Mouse (Mus musculus) embryonic facial prominence, embryonic 15.5 days (tissue): Measurements from ENCODE around the gene Lrpprc. TPM values are rescaled to one million over a fixed set of nuclear protein-coding genes. Genes with fewer than 3 reads are reported as not detected.

Experiments
- ATAC-seq: fragments of 200-750 bp; cut with Nextera tagmentation; 2 replicates; pipeline ENCODE4 v1.8.0; 2017; ENCODE audit warnings: low read depth, moderate TSS enrichment; ENCODE audit not compliant: insufficient number of reproducible peaks, low FRiP score, low TSS enrichment
- H3K27ac ChIP-seq: fragments of 300-500 bp; sonication (generic); replicated peaks from 2 replicates; pipeline ENCODE4 v1.5.1; 2015; ENCODE audit warnings: mild to moderate bottlenecking, inconsistent platforms
- H3K27me3 ChIP-seq: fragments of 300-500 bp; sonication (generic); 2 replicates; pipeline ENCODE4 v1.6.1; 2015; ENCODE audit warnings: inconsistent platforms
- H3K36me3 ChIP-seq: fragments of 300-500 bp; sonication (generic); 2 replicates; pipeline ENCODE4 v1.6.1; 2015; ENCODE audit warnings: mild to moderate bottlenecking, inconsistent platforms
- H3K4me1 ChIP-seq: fragments of 300-500 bp; sonication (generic); 2 replicates; pipeline ENCODE4 v1.6.1; 2015; ENCODE audit warnings: inconsistent platforms
- H3K4me2 ChIP-seq: fragments of 300-500 bp; sonication (generic); replicated peaks from 2 replicates; pipeline ENCODE4 v1.6.1; 2015; ENCODE audit warnings: mild to moderate bottlenecking, inconsistent platforms
- H3K4me3 ChIP-seq: fragments of 300-500 bp; sonication (generic); replicated peaks from 2 replicates; pipeline ENCODE4 v1.5.1; 2015; ENCODE audit warnings: mild to moderate bottlenecking, inconsistent platforms
- H3K9ac ChIP-seq: fragments of 300-500 bp; sonication (generic); 2 replicates; pipeline ENCODE4 v1.6.1; 2015; ENCODE audit warnings: inconsistent platforms
- H3K9me3 ChIP-seq: fragments of 300-500 bp; sonication (generic); replicated peaks from 2 replicates; pipeline ENCODE4 v1.6.1; 2016; ENCODE audit warnings: inconsistent platforms
- WGBS: fragments of 180-500 bp; shearing (Covaris S2); methylation state at CpG from one replicate; pipeline ENCODE4 v1.1.7; 2015; 5-methylcytosine and 5-hydroxymethylcytosine counted together
- polyA plus RNA-seq: library from polyadenylated mRNA; unstranded; fragments of >200 nt; fragmentation: Nextera tagmentation; extraction: Ambion mirVana; gene quantifications from 2 replicates; pipeline ENCODE4 v1.2.1, GENCODE M21; 2015

The Lrpprc gene
- polyA plus RNA-seq, 1 experiment from 2014 or later = 33.6 TPM

GRCm38 (mm10) chr17:84665691-84666090, 124.9 kb downstream of the Lrpprc start:
- Histone ChIP-seq H3K9me3 (no peaks in the 10 kb centered on the region), H3K4me1 (0 out of 2 replicates have a peak, but pooled peaks cover 8% of the 10 kb centered on the region), H3K4me3 (no peak overlapping the region), H3K36me3 (no peaks in the 10 kb centered on the region), H3K9ac (no peak overlapping the region), H3K27ac (no peak overlapping the region), H3K27me3 (no peaks in the 10 kb centered on the region), H3K4me2 (no peak overlapping the region)
- WGBS = 36% methylated on average over 9 of the region's 9 CpGs
- ATAC-seq = no peak

DNA sequence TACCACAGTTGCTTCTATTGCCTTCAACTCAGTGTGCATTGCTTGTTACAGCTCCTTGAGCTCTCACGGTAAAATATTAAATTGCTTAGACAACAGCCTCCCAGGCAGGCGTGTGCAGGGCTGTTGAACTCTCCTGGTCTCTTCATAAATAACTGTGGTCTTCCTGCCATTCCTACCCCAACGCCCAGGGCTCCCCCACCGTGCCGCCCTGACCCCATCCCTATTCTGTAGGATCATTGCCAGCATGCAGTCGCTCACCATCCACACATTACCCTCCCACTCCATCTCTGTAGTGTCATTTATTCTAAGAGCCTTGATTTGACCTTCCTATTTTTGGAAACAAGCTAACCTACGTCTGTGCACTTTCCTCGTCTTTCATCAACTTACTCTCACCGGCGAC, 125.5 kb downstream of the Lrpprc start:
- Histone ChIP-seq H3K4me3 (no peak overlapping the region), H3K9me3 (no peaks in the 10 kb centered on the region), H3K4me1 (0 out of 2 replicates have a peak, but pooled peaks cover 8% of the 10 kb centered on the region), H3K9ac (no peak overlapping the region), H3K4me2 (no peak overlapping the region), H3K36me3 (no peaks in the 10 kb centered on the region), H3K27me3 (no peaks in the 10 kb centered on the region), H3K27ac (no peak overlapping the region)
- no peak for ATAC-seq
- 46% methylated on average over 10 of the region's 10 CpGs for WGBS

GRCm38 (mm10) chr17:84658951-84659350, 131.6 kb downstream of the Lrpprc start:
- H3K4me3 ChIP-seq = no peak overlapping the region
- H3K27me3 ChIP-seq = no peaks in the 10 kb centered on the region
- no peak overlapping the region for H3K27ac ChIP-seq
- no peak overlapping the region for H3K4me2 ChIP-seq
- H3K36me3 ChIP-seq = peaks cover 3% of the 10 kb centered on the region; the same call in 1 of the 2 replicates
- H3K4me1 ChIP-seq = peaks cover 5% of the 10 kb centered on the region; the same call in 1 of the 2 replicates
- WGBS = 78% methylated on average over 8 of the region's 8 CpGs
- ATAC-seq = no peak
- no peak overlapping the region for H3K9ac ChIP-seq
- H3K9me3 ChIP-seq = no peaks in the 10 kb centered on the region

- ATAC-seq = no peak
These were observed 132.4 kb downstream of the Lrpprc start for GRCm38 (mm10) chr17:84658195-84658594.

GRCm38 (mm10) chr17:84657782-84658181, 132.8 kb downstream of the Lrpprc start:
- Histone ChIP-seq H3K9me3 (no peaks in the 10 kb centered on the region), H3K36me3 (peaks cover 3% of the 10 kb centered on the region; the same call in 1 of the 2 replicates), H3K9ac (no peak overlapping the region), H3K27ac (no peak overlapping the region), H3K27me3 (no peaks in the 10 kb centered on the region), H3K4me2 (no peak overlapping the region), H3K4me1 (peaks cover 5% of the 10 kb centered on the region; the same call in 1 of the 2 replicates), H3K4me3 (no peak overlapping the region)
- 42% methylated on average over 7 of the region's 7 CpGs for WGBS
- ATAC-seq = no peak

More at GRCm38 (mm10) chr17:84658195-84658594, 132.4 kb downstream of the Lrpprc start:
- Histone ChIP-seq H3K4me3 (no peak overlapping the region), H3K4me2 (no peak overlapping the region), H3K27ac (no peak overlapping the region), H3K9me3 (no peaks in the 10 kb centered on the region), H3K4me1 (peaks cover 5% of the 10 kb centered on the region; the same call in 1 of the 2 replicates), H3K9ac (no peak overlapping the region), H3K36me3 (peaks cover 3% of the 10 kb centered on the region; the same call in 1 of the 2 replicates), H3K27me3 (no peaks in the 10 kb centered on the region)
- WGBS = 33% methylated on average over 5 of the region's 5 CpGs

DNA sequence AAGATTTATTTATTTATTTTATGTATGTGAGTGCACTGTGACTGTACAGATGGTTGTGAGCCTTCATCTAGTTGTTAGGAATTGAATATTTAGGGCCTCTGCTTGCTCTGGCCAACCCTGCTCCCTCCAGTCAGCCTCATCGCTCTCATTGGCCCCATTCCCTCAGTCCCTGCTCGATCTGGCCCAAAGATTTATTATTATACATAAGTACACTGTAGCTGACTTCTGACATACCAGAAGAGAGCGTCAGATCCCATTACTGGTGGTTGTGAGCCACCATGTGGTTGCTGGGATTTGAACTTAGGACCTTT, 133.2 kb downstream of the Lrpprc start:
- H3K27ac ChIP-seq = no peak overlapping the region
- WGBS = 51% methylated on average over 3 of the region's 3 CpGs

GRCm38 (mm10) chr17:84656653-84657421, 133.8 kb downstream of the Lrpprc start:
- Histone ChIP-seq H3K9me3 (no peaks in the 10 kb centered on the region), H3K4me1 (peaks cover 5% of the 10 kb centered on the region; the same call in 1 of the 2 replicates), H3K27me3 (no peaks in the 10 kb centered on the region), H3K9ac (no peak overlapping the region), H3K27ac (no peak overlapping the region), H3K4me3 (no peak overlapping the region), H3K36me3 (peaks cover 3% of the 10 kb centered on the region; the same call in 1 of the 2 replicates), H3K4me2 (no peak overlapping the region)
- ATAC-seq = no peak
- WGBS = 71% methylated on average over 18 of the region's 19 CpGs

More for the DNA sequence above, 133.2 kb downstream of the Lrpprc start:
- no peak overlapping the region for H3K4me3 ChIP-seq
- no peak overlapping the region for H3K9ac ChIP-seq
- peaks cover 5% of the 10 kb centered on the region; the same call in 1 of the 2 replicates for H3K4me1 ChIP-seq
- H3K4me2 ChIP-seq = no peak overlapping the region
- H3K36me3 ChIP-seq = peaks cover 3% of the 10 kb centered on the region; the same call in 1 of the 2 replicates
- no peaks in the 10 kb centered on the region for H3K9me3 ChIP-seq
- ATAC-seq = no peak
- no peaks in the 10 kb centered on the region for H3K27me3 ChIP-seq

- Histone ChIP-seq H3K4me2 (no peak overlapping the region), H3K36me3 (peaks cover 3% of the 10 kb centered on the region; the same call in 1 of the 2 replicates), H3K4me1 (peaks cover 5% of the 10 kb centered on the region; the same call in 1 of the 2 replicates), H3K9me3 (no peaks in the 10 kb centered on the region), H3K27ac (no peak overlapping the region), H3K4me3 (no peak overlapping the region), H3K9ac (no peak overlapping the region), H3K27me3 (no peaks in the 10 kb centered on the region)
- ATAC-seq = no peak
- 67% methylated on average over 5 of the region's 5 CpGs for WGBS
These were observed 134.4 kb downstream of the Lrpprc start for GRCm38 (mm10) chr17:84656205-84656604.

Other genes with a start within 250 kb of the Lrpprc start
- 35.3 and 39.7 TPM in 2 replicates for gene Dync2li1, start 164.3 kb downstream of the Lrpprc start, polyA plus RNA-seq
- gene Abcg8, start 114.5 kb downstream of the Lrpprc start, polyA plus RNA-seq = 0.13 and 0.16 TPM in 2 replicates
- gene Abcg5, start 107.8 kb downstream of the Lrpprc start, polyA plus RNA-seq = 2.2 and 2.8 TPM in 2 replicates
- 72.0 and 79.6 TPM in 2 replicates for gene Ppm1b, start 166.0 kb upstream of the Lrpprc start, polyA plus RNA-seq
- 0.16 and 0.21 TPM in 2 replicates for gene Slc3a1, start 237.6 kb upstream of the Lrpprc start, polyA plus RNA-seq